Mouse (Mus musculus) cerebellum, postnatal 4 days (tissue): ENCODE data around the gene Foxo4.

ENCODE experiments used
- DNase-seq, 2 experiments: peaks; one replicate each; pipeline ENCODE4 v3.0.0; 2022; ENCODE audit warnings: low spot score in 2 of 2, mixed read lengths in 1 of 2

Foxo4 gene

DNA sequence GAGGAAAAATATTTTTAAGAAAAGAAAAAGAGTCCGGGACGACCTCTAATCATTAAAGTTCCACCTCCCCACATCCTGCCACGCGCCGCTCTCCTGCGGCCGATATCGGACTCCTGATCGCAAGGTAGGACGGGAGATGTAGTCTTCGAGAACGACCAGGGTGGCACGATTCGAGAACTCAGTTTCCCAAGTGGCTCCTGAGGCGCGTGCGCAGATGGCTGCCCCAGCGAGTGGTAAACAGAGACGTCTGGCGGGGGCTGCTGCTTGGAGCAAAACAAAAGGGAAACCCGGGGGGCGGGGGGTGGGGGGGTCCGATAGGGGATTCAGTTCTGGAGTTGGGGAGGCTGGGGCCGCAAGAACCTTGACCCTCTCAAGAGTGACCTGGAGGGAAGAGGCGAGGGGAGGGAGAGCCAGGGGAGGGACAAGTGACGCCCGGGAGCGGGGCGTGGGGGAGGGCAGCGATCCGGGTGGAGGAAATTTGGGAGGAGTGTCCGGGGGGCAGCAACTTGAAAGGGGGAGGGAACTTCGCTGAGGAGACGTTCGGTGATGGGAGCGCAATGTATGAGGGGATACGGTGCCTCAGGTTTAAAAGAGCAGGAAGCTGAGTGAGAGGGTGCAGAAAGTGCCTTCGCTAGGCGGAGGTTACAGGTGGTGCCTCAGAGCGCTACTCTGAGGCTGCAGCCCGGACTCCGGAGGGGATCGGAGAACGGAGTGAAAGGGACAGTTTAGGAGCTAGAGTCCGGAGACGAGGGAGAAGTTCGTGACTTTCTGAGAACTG is at the start of gene Foxo4:
Gene Foxo4, plus strand, starts transcription at position 577 of the 778 bp plus-strand sequence.
- peak; percentile 67 to 72 for DNase-seq

GRCm38 (mm10) chrX:101221834-101222795 is 32.2 kb upstream of the Foxo4 start, which contains the start of gene Snx12:
Gene Snx12, minus strand, starts transcription at chrX:101222563.
- peak; percentile 54 to 90 for DNase-seq

DNA sequence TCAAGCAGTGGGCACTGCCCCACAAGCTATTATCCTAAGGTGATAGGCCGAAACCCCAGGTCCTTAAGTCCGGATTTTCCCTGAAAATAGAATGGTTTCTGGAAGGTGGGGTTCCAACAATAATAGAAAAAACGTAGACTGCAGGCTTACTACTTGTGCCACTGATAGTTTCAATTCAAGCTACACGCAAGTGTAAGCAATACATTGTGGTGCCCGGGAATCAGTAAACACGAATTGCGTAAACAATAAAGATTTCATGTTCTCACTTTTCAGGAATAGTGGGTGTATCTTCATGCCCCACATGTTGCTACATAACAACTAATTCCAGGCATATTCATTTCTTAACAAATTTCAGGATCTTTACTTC is 31.5 kb upstream of the Foxo4 start:
- no peak for DNase-seq

DNA sequence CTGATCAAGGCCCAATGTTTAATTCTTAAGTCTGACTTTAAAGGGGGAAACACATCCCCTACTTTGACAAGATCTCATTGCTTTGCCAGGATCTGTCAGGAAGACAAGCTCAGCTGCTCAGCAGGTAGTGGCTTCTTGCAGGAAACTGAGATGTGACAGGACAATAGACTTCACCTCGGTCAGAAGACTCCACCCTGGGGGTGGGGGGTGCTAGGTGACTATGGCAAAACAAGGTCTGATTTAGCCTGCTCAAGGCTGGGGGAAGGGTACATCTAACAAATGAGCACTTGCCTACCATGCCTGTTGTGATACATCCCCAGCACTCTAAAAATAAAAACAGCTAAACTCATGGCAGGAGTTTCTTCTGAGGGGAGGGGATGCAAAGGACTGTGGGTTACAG is 9.3 kb upstream of the Foxo4 start:
- DNase-seq: no peak

DNA sequence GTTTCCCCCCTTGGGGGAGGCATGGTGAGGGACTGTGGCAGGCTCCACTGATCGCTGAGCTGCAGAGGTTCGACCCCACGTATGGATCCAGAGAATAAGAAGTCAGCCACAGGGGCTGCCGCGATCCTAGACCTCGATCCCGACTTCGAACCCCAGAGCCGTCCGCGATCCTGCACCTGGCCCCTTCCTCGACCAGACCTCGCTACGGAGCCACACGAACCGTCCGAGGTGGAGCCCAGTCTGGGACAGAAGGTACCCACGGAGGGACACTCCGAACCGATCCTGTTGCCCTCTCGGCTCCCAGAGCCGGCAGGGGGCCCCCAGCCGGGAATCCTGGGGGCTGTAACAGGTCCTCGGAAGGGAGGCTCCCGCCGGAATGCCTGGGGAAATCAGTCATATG is 412 bp downstream of the Foxo4 start:
- no peak for DNase-seq

DNA sequence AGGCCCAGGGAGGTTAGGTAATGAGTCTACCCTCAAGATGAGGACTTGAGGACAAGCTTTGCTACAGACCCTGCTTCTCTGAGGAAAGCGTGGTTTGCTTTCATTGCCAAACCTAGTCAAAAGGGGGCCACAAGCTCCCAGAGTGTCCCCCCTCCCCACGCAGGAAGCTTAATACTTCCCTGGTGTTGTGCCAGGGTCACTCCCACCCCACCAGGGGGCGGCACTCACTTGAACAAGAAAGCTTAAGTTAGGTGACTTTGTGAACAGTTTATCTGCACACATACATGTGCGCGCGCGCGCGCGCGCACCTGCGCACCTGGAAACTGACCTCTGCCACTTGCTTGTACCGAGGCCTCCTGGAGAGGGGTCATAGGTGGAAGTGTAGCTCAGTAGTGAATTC is 2.3 kb downstream of the Foxo4 start:
- no peak for DNase-seq

DNA sequence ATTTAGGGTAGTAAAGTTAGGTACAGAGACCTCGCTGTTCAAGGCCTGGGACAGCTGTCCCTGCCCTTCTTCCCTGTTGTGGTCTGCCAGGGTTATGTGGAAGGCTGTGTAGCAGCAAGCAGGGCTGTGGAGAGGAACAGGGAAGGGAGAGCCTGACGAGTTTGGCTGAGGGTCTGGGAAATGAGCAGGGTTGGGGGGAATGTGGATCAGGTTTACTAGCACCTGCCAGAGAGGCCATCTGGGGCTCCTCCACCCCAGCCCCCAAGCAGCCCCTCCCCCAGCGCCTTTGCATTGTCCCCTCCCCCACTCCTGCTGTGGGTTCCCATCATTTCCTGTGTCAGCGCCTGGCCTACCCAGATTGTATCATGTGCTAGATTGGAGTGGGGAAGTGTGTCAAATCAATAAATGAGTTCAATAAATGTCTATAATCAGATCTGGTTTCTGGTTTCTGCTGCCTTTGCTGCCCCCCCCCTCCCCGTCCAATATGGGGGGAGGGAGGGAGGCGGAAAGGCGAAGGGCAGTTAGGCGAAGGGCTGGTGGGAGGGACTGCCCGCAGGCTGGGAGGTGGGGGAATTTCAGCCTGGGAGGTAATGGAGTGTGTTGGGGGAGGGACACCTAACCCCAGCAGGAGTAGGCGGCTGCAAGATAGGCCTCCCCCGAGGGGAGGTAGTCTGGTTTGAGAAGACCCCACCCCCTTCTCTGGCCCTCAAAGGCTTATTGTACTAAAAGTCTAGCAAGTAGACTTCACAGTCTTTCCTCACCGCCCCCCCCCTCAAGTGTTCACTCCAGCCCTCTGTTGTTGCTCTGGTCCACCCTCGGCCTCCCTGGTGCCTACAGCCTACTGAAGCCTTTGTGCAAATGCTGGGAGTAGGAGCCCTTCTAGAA is 6.4 kb downstream of the Foxo4 start:
- no peak for DNase-seq

GRCm38 (mm10) chrX:101263892-101264291 is 9.6 kb downstream of the Foxo4 start, which contains the start of gene Gm614:
Gene Gm614, minus strand, starts transcription at chrX:101263992.
- DNase-seq: no peak

GRCm38 (mm10) chrX:101266631-101267030 is 12.3 kb downstream of the Foxo4 start:
- no peak for DNase-seq

DNA sequence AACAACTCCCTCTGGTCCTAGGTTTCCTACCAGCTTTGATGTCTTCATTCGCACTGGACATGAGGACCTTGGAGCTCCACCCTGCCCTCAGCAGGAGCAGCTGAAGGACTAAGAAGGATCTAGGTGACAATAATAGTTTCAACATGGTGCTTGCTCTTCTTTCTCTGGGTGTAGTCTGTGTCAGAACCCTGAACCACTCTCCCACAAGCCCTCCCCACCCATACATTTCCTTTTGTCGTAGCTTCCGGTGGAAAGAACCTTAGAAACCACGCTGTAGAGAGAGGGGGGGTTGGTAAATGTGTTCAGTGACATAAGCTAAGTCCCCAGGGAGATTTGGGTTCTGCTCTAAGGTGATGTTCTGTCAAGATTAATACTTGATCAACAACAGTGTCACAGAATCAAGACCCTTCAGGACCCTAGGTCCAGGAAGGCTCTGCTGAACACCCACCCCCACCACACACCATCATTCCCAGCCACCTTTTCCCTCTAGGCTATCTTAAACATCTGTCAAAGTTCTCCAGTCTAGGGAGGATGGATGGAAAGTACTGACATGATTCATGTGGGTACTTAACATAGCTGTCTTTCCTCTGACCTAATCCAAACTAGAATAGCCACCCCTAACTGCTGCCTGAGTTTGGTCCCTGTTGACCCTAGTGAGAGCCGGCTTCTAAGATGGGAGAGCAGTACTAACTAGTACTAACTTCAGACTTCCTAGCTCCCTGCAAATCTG is 13.9 kb downstream of the Foxo4 start, which contains the start of gene Il2rg:
Gene Il2rg, minus strand, starts transcription at position 231 of the 730 bp plus-strand sequence.
- DNase-seq: no peak

- DNase-seq: no peak
Observed at GRCm38 (mm10) chrX:101268755-101269124, 14.4 kb downstream of the Foxo4 start, which contains the start of gene Gm20489. Gene Gm20489, minus strand, starts transcription at chrX:101269023.

GRCm38 (mm10) chrX:101273410-101273809 is 19.1 kb downstream of the Foxo4 start:
- no peak for DNase-seq

DNA sequence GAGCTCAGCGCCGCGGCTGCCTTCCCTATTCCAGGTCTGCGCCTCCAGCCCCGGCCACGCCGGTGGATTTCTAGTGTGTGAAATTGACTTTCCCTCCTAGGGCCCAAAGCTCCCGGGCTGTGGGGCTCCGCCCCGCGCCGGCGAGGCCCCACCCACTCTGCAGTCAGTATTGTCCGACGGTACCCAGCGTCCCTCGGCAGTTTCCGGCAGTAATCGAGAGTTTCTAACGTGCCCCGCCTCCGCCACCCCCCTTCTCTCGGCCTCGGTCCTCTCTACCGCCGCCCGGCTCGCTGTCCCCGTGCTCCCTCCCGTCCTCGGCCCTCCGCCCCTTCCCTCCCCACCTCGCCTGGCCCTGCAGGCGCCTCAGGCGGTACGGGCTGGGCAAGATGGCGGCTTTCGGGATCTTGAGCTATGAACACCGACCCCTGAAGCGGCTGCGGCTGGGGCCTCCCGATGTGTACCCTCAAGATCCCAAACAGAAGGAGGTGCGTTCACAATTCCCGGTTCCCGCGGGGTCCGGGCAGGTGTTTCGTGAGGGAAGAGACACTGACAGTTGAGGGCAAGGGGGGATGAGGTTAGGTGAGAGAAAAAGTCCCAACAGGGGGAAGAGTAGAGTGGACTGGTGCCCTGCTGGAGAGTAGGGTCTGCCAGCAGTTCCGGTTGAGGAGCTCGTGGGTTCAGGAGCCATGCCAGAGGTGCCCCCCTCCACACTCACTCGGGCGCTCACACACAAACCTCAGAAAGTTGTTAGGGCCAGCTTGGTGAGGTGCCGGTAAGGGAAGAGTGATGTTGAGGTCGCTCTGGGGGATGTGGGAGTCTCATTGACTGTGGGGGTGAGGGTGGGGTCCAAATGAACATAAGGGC is 19.8 kb downstream of the Foxo4 start, which contains the start of gene Med12:
Gene Med12, plus strand, starts transcription at position 156 of the 864 bp plus-strand sequence.
- peak; percentile 61 to 81 for DNase-seq

GRCm38 (mm10) chrX:101282813-101283212 is 28.5 kb downstream of the Foxo4 start:
- DNase-seq: no peak

DNA sequence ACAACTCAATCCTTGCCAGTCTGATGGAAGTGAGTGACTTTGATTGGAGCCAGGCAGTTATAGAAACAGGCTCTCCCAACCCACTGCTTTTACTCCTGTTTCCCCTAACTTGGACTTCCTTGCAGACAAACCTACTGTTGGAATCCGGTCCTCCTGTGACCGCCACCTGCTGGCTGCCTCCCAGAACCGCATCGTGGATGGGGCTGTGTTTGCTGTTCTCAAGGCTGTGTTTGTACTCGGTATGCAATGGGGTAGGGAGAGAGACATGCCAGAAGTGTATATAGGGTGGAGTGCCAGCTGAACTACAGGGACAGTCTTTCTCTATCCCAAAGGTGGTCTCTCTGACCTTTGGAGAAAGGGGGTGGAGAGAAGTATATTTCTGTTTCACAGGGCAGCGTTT is 31.2 kb downstream of the Foxo4 start:
- peak; percentile 32 to 54 for DNase-seq

DNA sequence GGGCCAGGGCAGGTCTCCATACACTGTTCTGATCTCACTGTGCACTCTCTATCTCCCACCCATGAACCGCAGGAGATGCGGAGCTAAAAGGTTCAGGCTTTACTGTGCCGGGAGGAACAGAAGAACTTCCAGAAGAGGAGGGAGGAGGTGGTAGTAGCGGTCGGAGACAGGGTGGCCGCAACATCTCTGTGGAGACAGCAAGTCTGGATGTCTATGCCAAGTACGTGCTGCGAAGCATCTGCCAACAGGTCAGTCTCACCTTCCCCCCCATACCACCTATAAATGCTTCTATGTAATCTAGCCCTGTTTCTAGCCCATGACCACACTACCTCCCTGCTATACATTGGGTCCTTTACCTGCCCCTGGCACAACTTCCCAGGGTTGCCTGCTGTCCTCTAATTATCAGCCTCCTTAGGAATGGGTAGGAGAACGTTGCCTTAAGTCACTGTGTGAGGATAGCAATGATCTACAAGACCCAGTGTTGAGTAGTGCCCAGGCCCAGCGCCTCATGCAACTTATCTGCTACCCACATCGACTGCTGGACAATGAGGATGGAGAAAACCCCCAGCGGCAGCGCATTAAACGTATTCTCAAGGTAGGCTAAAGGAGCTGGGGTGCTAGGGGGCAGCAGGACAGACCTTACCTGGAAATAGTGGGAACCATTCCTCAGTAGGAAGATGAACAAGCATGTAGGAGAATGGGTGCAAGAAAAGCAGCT is 31.8 kb downstream of the Foxo4 start:
- no peak for DNase-seq

DNA sequence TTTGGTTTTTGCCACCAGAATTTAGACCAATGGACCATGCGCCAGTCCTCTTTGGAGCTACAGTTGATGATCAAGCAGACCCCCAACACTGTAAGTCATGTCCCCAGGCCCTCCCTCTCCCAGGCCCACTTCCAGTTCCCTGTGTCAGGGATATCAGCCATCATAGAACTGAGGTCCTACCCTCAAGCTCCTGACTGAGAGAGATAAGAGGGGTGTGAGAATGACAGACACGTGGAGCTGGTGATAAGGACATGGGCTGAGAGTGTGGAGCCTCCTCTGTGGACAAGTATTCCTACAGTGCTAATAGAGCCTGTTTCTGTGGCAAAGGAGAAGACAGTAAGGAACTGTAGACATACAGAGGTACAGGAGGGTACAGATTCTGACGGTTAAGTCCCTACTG is 33.2 kb downstream of the Foxo4 start:
- no peak for DNase-seq

DNA sequence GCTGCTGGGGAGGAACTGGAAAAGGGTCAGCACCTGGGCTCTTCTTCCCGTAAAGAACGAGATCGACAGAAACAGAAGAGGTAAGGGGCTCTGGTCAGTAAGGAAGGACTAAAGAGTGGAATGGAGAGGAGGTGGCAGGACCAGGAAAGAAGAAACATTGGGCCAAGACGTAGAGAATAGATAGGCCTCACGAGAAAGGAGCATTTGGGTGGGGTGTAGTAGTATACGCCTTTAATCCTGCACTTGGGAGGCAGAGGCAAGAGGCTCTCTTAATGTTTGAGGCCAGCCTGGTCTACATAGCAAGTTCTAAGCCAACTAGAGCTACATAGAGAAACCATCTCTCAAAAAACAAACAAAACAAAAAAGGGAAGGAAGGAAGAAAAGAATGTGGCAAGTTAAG is 34.1 kb downstream of the Foxo4 start:
- DNase-seq: no peak

DNA sequence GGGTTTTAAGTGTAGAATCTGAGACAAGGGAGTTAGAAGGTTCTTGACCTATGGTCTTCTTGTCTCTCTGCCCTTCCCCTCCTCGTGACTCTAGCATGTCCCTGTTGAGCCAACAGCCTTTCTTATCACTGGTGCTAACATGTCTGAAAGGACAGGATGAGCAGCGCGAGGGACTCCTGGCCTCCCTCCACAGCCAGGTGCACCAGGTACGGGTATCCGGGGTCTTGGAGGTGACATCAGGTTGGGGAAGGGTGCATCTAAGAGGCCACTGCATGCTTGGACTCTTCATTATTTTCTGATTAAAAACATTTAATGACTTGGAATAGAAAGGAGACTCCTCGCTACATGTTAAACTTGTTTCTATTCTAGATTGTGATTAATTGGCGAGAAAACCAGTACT is 34.7 kb downstream of the Foxo4 start:
- DNase-seq: no peak
